Mouse (Mus musculus): ENCODE data around the gene Gtse1. TPM values are rescaled to one million over a fixed set of nuclear protein-coding genes. Genes with fewer than 3 reads are reported as not detected.
A peak's percentile ranks its signal among the peaks of the same experiment; 100 is the strongest.

The Gtse1 gene
- total RNA-seq (2015; ENCODE audit: low replicate concordance) (53.0 and 55.3 TPM in 2 replicates), total RNA-seq (2017; ENCODE audit: low replicate concordance) (71.8 and 75.2 TPM in 2 replicates)

DNA sequence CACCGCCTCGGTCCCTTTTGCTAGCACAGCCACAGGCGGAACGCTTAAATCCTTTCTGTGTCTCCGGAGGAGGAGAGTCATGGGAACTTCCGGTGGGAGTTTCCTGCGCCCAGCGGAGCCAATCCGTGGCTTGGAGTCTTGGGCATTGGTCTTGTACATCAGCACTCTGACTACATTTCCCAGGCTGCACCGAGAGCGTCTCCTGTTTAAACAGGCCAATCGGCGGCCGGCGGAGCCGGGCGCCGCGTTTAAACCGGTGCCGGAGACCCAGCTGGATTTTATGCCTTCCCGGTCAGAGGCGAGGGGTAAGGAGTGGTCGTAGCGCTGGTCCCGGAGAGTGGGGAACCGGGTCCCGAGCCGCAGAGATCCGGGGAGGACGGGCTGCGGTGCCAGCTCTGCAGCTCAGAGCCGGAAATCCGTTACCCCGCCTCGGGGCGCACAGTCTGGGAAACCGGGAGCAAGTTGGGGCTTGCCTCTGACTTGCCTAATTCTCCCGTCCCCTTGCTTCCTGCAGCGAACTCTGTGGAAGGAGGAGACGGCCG, at the start of gene Gtse1:
Gtse1 (plus strand) TSS at position 256 of the 542 bp plus-strand sequence.
- ATAC-seq (replicated peaks; ENCODE audit: low FRiP score, poor library complexity, severe bottlenecking), result peak; percentile 97

DNA sequence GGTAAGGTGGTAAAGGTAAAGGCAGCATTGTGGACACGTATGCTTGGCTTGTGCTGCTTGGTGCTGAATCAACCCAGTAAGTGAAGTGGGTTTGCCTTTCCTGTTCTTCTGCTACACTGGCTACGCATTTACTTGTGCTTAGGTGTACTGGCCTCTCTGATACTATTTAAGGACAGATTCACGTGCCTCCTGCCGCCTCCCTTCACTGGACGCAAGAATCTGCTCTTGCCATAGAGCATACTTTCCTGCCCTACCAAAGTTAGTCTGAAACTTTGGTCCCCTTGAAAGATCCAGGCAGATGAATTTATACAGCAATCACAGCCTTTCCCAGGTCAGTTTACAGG, 49.1 kb upstream of the Gtse1 start:
- no peak for ATAC-seq (replicated peaks; ENCODE audit: low FRiP score, poor library complexity, severe bottlenecking)

DNA sequence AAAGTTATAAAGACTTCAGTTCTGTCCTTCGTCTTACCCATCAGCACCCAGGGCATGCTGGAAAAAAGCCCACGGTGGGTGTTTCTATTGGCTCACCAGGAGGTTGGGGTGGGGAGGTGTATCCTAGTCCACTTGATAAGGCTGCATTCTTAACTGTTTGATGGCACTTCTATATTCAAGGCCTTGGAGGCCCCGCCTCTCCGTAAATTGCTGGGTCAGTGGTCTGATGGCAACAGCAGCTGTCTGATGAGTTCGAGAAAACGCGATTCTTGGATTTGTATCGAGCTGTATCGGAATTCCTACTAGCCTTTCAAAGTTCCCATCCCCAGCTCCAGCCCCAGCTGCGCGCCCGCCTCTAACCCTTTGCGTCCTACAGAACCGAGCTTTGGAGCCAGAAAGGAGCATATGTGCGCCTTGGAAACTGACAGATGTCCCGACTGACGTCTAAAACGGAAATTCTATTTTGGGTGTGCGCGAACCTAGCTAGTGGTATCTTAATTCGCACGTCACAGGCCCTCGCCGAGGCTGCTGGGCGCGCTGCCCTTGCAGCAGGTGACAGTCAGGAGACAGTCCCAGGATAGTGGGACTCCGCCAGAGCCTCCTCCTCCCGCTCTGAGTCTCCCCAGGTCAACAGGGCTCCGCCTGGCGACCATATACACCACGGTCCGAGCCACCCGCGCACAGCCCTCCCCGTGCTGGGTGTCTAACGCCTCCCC, 48.6 kb upstream of the Gtse1 start:
- peak; percentile 82 for ATAC-seq (replicated peaks; ENCODE audit: low FRiP score, poor library complexity, severe bottlenecking)

DNA sequence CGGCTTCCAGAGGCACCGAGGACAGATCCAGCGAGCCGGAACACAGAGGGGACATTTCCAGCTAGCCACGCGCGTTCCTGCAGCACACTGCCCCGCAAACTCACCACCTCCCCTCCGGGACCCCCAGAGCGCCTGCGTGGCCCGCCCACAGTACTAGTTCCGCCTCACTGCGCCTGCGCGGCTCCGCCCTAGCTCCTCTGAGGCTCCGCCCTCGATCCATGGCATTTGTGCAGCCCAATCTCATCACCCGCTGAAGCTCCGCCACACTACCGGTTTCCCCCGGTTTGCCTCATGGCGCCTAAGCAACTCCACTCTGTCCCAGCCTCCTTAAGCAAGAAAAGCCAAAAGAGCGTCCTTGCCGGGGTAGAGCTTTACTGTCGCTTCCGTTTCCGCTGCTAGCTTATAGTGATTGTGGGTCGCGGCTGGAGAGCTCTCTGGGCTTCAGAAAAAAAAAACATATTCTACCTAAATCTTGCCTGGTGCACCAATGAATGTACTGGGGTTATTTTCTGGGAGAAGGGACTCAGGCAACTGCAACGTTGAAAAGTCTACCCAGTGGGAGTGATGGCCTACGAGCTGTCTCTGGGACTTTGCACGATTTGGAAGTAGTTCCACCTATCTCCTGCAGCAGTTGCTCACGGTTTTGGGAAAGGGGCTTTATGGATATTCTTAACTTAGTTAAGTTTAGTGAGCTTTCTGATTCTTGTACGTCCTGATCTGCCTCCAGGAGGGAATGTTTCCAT, 47.8 kb upstream of the Gtse1 start, which contains the start of gene Cdpf1:
Cdpf1 (minus strand) TSS at position 163 of the 743 bp plus-strand sequence.
- peak; percentile 91 for ATAC-seq (replicated peaks; ENCODE audit: low FRiP score, poor library complexity, severe bottlenecking)

DNA sequence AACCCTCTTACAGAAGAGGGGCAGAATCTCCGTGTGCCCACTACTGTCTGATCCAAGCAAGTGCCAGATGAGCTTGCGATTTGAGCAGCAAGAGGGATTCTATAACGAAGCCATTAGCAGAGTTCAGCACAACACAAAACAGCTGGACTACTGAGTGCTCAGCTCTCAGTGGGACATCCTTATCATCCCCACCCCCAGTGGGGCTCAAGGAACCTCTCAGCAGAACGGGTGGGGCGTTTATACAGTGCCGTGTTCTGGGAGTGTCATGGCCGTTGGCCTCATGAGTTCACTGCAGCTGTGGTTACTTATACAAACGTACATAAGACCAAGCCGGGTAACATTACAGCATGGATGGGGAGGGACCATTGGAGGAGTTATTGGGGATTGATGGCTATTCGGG, 46.1 kb upstream of the Gtse1 start:
- no peak for ATAC-seq (replicated peaks; ENCODE audit: low FRiP score, poor library complexity, severe bottlenecking)

DNA sequence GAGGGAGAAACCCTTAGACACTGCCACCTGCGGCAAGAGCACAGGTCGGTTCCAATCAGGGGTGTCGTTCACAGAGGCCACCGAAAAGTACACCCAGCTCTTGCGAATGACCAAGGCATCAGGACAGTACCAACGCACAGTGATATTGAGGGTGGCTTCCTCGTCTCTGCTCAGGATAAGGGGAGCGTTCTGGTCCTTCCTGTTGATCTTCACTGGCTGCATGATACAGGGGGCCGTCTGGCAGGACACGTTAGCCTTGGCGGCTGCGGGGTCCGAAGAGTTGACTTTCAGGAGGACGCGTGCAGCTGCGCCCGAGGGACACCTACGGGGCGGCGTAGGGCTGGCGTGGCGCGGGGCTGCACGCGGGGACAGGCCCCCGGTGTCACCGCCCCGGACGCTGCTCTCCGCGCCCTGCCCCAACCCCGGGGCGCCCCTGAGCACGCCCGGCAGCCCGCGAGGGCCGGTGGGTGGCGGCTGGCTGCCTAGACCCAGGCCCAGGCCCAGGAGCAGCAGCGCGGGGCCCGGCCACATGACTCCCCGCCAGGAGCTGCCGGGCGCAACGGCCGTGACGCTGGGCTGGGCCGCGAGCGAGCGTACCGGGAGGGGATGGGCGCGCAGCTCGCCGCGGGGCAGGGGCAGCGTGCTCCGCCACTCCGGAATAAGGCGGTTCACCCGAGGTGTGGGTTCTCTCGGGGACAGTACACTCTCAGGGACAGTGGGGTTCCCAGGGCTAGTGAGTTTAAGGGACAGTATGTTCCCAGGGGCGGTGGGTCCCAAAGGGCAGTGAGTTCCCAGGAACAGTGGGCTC, 38.1 kb upstream of the Gtse1 start, which contains the start of gene Pkdrej:
Pkdrej (minus strand) TSS at position 532 of the 808 bp plus-strand sequence.
- no peak for ATAC-seq (replicated peaks; ENCODE audit: low FRiP score, poor library complexity, severe bottlenecking)

DNA sequence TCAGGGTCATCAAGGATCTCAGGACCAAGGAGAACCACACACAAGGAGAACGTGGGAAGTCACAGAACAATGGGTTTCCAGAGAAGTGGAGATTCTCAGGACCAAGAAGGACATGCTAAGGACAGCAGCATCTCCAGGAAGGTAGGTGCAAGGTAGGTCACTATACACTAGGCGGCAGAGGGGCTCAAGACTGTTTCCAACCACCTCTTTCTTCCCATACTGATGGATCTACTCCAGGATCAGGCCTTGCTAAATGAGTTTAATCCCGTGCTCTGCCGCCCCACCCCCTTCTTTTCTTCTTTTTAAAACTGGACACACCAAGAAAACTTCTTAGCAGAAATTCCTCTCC, 37.6 kb upstream of the Gtse1 start:
- no peak for ATAC-seq (replicated peaks; ENCODE audit: low FRiP score, poor library complexity, severe bottlenecking)

DNA sequence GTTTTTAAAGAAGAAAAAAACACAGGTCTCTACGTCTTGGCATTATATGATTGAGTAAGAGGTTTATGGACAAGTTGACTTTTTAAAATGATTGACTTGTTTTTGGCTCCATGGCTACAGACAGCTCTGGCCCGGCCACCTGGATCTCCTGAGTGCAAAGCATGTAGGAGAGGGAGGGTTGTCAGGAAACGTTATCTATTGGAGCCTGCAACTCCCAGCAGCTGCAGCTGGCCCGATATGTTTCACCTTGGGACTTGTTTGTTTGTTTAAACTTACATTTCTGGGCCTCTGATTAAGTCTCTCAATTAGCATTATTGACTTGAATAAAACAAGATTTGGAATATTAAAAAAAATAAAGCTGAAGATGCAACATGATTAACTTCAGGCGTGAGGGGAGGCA, 32.9 kb upstream of the Gtse1 start:
- peak; percentile 82 for ATAC-seq (replicated peaks; ENCODE audit: low FRiP score, poor library complexity, severe bottlenecking)

DNA sequence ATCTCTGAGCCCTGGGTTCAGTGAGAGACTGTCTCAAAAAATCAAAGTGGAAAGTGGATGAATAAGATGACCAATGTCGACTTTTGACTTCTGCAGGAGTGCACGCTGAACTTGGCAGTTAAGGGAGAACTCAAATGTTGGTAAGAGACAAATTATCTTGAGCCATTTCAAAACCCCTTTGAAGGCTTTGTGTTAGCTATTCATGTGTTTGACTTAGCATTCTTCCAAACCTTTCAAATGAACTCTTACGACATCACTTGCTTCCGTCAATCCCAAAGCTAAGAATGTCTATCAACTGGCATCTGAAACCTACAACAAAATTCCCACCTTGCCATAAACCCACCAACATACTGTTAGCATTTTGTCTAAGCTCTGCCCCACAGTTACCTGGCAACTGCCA, 31.5 kb upstream of the Gtse1 start:
- no peak for ATAC-seq (replicated peaks; ENCODE audit: low FRiP score, poor library complexity, severe bottlenecking)

DNA sequence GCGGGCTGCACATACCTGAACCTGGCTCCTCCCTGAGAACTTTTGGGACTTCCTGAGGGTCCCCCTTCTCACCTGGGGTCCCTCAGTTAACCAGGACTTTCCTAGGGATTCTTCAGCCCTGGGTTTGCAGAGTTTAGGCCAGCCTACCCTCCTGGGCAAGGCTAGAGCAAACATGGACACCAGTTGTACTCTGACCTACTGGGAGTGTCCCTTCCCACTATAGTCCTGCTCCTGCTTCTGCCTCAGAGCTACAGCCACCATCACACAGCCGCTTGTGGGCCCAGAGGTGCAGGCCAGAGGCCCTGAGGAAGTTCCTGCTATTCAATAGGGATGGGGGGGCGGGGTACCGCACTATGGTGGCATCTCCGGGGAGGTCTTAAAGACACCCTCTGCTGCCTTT, 30.1 kb upstream of the Gtse1 start:
- no peak for ATAC-seq (replicated peaks; ENCODE audit: low FRiP score, poor library complexity, severe bottlenecking)

DNA sequence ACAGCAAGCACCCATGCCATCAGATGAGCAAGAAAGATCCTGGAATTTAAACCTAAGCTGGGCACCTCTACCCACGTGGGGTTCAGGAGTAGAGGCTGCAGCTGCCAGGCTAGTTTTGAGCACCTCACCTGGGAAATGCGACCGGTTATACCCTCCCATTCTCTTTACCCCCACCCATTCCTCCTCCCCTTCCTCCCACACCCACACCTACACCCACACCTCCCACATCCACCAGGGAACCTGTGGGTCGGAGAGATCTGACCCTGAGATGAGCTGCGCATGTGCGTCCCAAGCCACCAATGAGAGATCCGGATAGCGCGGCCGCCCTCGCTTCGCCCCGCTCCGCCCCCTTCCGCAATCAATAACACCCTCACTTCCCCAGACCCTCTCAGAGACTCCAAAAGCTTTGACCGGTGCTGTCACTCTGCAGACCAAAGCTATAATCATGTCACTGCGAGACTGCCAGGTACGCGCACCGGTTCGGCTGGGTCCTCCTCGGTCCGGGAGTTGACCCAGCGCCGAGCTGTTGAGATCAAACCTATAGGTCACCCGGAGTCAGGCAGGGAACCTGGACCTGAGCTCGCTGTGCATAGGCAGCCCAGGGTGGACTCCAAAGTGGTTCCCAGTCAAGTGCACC, 27.5 kb upstream of the Gtse1 start, which contains the start of gene Ttc38:
Ttc38 (plus strand) TSS at position 353 of the 637 bp plus-strand sequence.
- ATAC-seq (replicated peaks; ENCODE audit: low FRiP score, poor library complexity, severe bottlenecking), result peak; percentile 85

DNA sequence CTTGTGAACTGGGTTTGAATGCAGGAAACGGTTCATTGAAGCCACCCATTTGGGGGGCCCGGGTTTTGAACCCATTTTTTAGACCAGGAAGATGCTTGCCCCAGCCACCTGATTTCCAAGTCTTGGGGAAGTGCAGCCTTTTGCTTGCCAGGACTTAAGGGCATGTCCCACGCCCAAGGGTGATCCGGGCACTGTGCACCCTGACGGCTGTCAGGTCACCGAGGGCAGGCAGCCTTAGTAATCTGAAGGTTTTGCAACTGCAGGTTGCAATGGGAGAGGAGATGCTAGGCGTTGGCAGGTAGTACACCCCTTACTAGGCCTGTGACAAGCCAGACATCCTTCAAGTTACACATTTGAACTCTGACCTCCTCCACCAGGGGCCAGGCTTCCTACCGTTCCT, 26.9 kb upstream of the Gtse1 start:
- ATAC-seq (replicated peaks; ENCODE audit: low FRiP score, poor library complexity, severe bottlenecking), result no peak

DNA sequence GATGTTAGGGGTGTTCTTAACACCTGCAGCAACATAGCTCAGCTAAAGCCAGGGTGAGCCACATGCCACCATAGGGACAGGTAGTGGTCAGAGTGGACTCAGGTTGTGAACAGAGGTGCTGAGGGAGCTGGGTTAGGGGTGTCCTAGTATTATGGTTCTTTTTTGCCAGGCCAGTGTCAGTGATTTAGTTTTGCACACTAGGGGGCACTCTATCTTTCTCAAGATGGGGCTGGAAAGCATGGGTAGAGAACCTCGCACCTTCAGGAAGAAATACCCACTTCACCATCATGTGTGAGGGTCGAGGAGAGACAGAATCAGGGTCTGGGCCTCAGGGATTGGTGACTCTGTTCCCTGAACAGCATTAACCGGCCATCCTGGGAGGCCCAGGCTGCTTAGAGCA, 24.2 kb upstream of the Gtse1 start:
- ATAC-seq (replicated peaks; ENCODE audit: low FRiP score, poor library complexity, severe bottlenecking), result no peak

DNA sequence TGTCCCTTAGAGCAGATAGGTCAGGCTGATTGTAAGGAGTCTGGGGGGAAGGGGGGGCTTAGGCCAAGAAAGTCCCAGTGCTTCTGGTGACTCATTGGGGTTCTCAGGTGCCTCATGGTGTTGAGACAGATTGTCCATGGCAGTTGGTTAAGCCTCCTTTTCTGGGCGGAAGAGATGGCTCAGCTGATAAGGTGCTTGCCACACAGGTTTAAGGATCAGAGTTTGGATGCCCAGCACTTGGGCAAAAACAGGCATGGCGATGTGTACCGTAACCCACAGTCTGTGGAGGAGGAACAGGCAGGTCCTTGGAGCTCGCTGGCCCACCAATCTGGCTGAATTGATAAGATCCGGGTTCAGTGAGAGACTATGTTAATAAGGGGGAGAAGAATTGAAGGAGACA, 22.7 kb upstream of the Gtse1 start:
- no peak for ATAC-seq (replicated peaks; ENCODE audit: low FRiP score, poor library complexity, severe bottlenecking)

DNA sequence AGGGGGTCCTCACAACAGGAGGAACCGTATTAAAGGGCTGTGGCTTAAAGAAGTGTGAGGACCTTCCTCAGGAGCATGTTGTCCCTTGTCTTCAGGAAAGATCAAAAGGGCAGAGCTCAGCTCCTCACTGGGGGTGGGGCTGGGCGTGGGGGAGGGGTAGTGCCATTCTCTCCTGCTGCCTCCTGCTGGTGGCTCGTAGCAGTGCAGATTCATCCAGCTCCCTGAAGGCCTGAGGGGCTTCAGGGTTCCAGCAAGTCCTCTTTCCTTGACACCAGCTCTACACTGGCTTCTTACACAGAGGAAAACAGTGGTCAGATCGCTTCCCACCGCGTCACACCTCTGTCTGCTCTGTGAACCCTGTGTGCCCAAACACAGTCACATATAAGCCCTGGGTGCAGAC, 18.6 kb upstream of the Gtse1 start:
- ATAC-seq (replicated peaks; ENCODE audit: low FRiP score, poor library complexity, severe bottlenecking), result no peak

DNA sequence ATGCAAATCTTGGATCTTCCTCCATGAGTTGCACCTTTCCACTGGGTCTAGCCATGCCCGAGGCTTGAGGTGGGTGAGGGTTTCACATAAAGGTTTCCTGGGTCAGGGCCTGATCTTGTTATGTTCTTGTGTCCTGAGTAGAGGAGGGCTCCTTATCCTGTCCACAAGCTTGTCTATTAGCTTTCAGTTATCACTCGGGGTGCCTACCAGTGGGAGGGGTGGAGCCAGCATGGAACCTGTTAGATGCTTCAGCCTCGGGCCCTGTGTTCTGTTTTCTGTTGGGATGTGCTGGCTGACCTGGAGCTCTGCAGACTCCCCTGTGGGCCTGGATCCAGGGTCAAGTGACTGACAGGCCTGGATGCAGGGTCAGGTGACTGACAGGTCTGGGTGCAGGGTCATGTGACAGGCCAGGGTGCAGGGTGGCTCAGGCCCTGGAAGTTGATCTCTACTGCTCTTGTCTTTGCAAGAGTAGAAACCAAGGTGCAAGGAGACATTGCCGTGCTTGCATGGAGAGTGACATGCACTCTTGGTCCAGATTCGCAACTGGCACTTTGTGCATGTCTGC, 17.7 kb upstream of the Gtse1 start:
- ATAC-seq (replicated peaks; ENCODE audit: low FRiP score, poor library complexity, severe bottlenecking), result peak; percentile 47

DNA sequence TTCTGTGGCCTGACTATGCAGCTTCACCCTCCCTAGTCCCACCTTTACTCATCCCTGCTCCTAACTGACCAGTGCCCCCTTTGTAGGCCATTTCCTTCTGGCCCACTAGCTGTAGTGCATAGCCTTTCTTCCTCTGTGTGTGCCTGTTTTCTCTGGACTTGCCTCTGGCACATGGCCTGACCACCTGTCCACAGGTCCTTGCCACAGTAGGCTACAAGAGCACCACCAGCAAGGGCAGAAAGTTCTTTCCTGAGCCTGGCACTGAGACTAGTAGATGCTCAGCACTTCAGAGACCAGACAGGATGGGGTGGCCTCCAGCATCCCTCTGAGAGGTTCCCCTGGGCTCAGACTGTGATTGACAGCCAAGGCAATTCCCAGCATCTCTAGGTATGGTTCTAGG, 14.5 kb upstream of the Gtse1 start:
- ATAC-seq (replicated peaks; ENCODE audit: low FRiP score, poor library complexity, severe bottlenecking), result no peak

DNA sequence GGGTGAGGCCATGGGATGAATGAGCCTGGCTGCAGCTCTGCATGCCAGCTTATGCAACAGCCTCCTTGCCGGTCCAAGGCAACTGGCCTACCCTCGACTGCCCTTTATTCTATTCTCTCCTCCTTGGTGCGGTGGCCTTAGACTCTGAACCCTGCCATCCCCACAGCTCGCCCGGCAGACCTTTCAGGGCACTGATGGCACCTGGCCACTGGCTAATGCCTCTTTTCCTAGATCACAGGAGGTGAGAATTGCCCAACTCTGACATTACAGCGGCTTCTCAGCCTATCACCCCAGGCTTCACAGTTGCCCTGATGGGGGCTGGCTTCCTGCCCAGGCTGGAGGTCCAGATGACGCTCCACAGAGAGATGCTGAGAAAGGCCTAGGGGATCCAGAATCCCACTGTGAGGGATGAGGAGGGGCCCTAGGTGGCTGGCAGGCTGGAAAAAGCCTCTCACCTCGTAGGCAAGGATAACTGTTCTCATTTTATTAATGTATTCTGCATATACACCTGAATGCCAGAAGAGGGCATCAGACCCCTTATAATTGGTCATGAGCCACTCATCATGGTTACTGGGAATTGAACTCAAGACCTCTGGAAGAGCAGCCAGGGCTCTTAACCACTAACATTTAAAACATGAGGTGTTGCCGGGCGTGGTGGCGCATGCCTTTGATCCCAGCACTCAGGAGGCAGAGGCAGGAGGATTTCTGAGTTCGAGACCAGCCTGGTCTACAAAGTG, 7.7 kb upstream of the Gtse1 start:
- ATAC-seq (replicated peaks; ENCODE audit: low FRiP score, poor library complexity, severe bottlenecking), result no peak; the same call in 1 of the 2 replicates
